Mouse (Mus musculus) stomach, embryonic 16.5 days (tissue): ENCODE results near the gene Gsap. TPM values are rescaled to one million over a fixed set of nuclear protein-coding genes. Genes with fewer than 3 reads are reported as not detected.
"Not testable (repeated sequence)": the region's sequence is repeated elsewhere in the genome, so short reads cannot be mapped to it uniquely, and the experiment has no call there.

Experiments
- ATAC-seq: fragments of 200-750 bp; cut with Nextera tagmentation; 2 replicates; pipeline ENCODE4 v1.8.0; 2017; ENCODE audit warnings: moderate number of reproducible peaks, moderate TSS enrichment; ENCODE audit not compliant: insufficient read depth, low FRiP score
- H3K27ac ChIP-seq: fragments of 300-500 bp; sonication (generic); 2 replicates; pipeline ENCODE4 v1.5.1; 2014; ENCODE audit warnings: low read length
- H3K27me3 ChIP-seq: fragments of 300-500 bp; sonication (generic); 2 replicates; pipeline ENCODE4 v1.6.1; 2014; ENCODE audit warnings: low read length, control low read depth, mixed read lengths; ENCODE audit not compliant: control insufficient read depth, insufficient read depth
- H3K36me3 ChIP-seq: fragments of 300-500 bp; sonication (generic); 2 replicates; pipeline ENCODE4 v1.6.1; 2014; ENCODE audit warnings: low read length; ENCODE audit not compliant: control insufficient read depth, insufficient read depth
- H3K4me1 ChIP-seq: fragments of 300-500 bp; sonication (generic); 2 replicates; pipeline ENCODE4 v1.6.1; 2014; ENCODE audit warnings: low read length, control low read depth, mixed read lengths; ENCODE audit not compliant: control insufficient read depth, insufficient read depth
- H3K4me2 ChIP-seq: fragments of 300-500 bp; sonication (generic); 2 replicates; pipeline ENCODE4 v1.6.1; 2014; ENCODE audit warnings: low read depth, low read length, mixed read lengths
- H3K4me3 ChIP-seq: fragments of 300-500 bp; sonication (generic); replicated peaks from 2 replicates; pipeline ENCODE4 v1.5.1; 2014; ENCODE audit warnings: mild to moderate bottlenecking, low read length
- H3K9ac ChIP-seq: fragments of 300-500 bp; sonication (generic); 2 replicates; pipeline ENCODE4 v1.6.1; 2014; ENCODE audit warnings: low read length
- H3K9me3 ChIP-seq: fragments of 300-500 bp; sonication (generic); replicated peaks from 2 replicates; pipeline ENCODE4 v1.6.1; 2016; ENCODE audit warnings: low read length, control low read depth; ENCODE audit not compliant: control insufficient read depth
- WGBS: fragments of 180-500 bp; shearing (Covaris S2); extraction: QIAGEN DNeasy Blood & Tissue Kit; methylation state at CpG from one replicate; pipeline ENCODE4 v1.1.7; 2014; 5-methylcytosine and 5-hydroxymethylcytosine counted together
- polyA plus RNA-seq: library from polyadenylated mRNA; unstranded; fragments of >200 nt; fragmentation: Nextera tagmentation; extraction: Ambion mirVana; gene quantifications from 2 replicates; pipeline ENCODE4 v1.2.1, GENCODE M21; 2015

Gene Gsap
- polyA plus RNA-seq, 1 experiment from 2014 or later = 2.6 TPM

DNA sequence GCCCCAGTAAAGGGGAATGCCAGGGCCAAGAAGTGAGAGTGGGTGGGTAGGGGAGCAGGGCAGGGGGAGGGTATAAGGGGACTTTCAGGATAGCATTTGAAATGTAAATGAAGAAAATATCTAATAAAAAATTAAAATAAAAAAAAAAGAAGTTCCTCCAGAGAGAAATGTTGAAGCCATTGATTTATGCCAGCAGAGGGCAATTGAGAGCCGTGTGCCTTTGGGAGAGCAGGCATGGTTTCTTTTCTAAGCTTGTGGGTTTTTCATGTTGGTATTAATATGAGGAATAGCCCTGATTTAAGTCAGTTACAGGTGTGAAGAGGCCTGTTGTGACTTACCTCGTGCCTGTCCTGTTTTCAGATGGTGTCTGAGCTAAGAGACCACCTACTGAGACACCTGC, 91.6 kb downstream of the Gsap start:
- not testable (repeated sequence) for H3K9ac ChIP-seq, ATAC-seq, H3K27me3 ChIP-seq, H3K4me3 ChIP-seq, H3K27ac ChIP-seq, H3K36me3 ChIP-seq, H3K9me3 ChIP-seq, H3K4me2 ChIP-seq, H3K4me1 ChIP-seq
- 32% methylated on average over 2 of the region's 2 CpGs for WGBS

DNA sequence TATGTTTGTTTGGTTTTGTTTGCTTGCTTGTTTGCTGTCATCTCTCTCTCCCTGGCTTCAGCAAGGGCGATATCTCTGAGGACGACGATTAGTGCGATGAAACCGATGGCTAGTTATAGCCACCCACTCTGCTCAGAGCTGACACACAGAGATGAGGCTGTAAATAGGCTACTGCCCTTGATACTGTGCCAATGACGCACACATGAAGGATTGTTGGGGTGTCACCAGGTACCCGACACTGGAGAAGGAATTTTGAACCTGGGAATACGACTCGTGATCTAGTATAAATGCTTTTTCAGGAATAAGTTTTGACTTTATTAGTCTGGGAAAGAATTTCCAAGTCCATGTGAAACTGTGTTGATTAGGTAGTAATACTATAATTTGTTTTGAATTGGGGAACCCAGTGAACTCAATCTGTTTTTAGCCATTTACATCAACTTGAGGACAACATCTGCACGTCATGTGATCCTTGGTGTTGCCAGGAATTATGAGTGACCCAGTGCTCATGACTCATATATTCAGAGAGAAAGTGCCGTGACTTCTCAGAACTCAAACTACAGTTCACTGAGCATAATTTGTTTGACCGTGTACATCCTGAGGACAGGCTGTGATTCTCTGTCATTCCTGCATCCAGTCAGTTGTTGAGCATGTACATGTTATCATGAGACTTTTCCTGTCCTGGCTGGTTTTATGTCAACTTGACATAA, 97.5 kb downstream of the Gsap start:
- Histone ChIP-seq H3K4me2 (no peak overlapping the region), H3K4me3 (no peak overlapping the region), H3K27me3 (no peaks in the 10 kb centered on the region), H3K9me3 (no peaks in the 10 kb centered on the region), H3K36me3 (no peaks in the 10 kb centered on the region), H3K27ac (no peak overlapping the region), H3K9ac (no peak overlapping the region), H3K4me1 (no peaks in the 10 kb centered on the region)
- ATAC-seq = no peak
- WGBS = 86% methylated on average over 12 of the region's 12 CpGs

DNA sequence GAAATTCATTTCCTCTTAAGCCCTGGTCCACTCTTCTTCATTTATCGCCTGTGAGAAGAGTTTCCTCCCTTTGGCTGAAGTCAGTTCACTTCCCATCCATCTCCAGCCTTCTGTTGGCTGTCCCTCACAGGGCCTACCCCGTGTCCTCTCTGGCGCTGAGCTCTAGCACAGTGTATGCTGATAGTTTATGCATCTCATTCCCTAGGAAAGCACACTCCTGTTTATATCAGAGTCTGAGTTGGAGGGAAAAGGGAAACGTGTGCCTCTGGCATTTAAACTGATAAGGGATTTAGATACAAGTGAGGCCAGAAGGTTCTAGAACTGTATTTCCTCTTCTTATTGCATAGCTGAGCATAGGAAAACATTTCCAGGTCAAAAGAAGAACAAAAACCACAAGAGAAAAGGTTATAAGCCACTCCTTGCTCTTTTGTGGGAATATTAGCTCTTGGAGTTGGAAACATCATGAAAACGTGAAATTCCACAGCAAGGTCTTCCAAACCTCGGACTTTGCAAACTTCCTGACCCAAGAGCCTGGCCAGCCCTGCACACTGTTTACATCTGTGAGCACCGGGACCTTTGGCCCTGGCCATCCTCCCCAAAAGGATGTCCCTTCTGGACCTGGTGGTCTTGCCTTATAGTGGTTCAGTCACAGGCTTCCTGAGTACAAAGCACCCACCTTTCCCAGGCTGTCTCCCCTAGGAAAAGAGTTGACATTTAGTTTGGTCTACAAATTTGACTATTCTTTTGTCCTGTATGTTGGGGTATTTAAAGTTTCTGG, 102.8 kb downstream of the Gsap start:
- no peak overlapping the region for H3K9ac ChIP-seq
- peaks cover 3% of the 10 kb centered on the region; the same call in 1 of the 2 replicates for H3K4me1 ChIP-seq
- H3K27me3 ChIP-seq = no peaks in the 10 kb centered on the region
- no peak for ATAC-seq
- 49% methylated on average over 7 of the region's 7 CpGs for WGBS
- no peaks in the 10 kb centered on the region for H3K36me3 ChIP-seq
- H3K4me3 ChIP-seq = no peak overlapping the region
- no peak overlapping the region for H3K27ac ChIP-seq
- H3K4me2 ChIP-seq = no peak overlapping the region
- no peaks in the 10 kb centered on the region for H3K9me3 ChIP-seq

DNA sequence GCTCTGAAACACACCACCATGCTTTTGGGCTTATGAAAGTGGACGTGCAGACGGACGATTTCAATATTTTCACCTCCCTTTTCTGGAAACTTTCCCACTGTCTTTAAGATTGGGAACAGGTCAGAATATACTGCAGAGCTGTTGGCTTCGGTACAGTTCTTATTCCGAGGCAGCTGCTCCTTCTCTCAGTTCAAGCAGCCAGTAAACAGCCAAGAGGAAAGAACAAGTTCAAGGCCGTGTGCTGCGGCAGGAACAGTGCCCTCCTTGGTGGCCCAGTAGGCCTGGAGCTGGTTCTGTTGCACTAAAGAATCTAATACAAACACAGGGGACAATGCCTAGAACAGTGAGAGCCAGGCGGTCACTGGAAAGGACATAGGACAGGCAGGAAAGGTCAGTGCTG, 104.5 kb downstream of the Gsap start:
- Histone ChIP-seq H3K27ac (peak overlapping the region; percentile 48), H3K9me3 (no peaks in the 10 kb centered on the region), H3K4me2 (no peak overlapping the region), H3K36me3 (no peaks in the 10 kb centered on the region), H3K4me3 (no peak overlapping the region), H3K9ac (no peak overlapping the region), H3K27me3 (no peaks in the 10 kb centered on the region), H3K4me1 (peaks cover 3% of the 10 kb centered on the region; the same call in 1 of the 2 replicates)
- ATAC-seq = peak; percentile 79; the same call in 1 of the 2 replicates
- 52% methylated on average over 8 of the region's 8 CpGs for WGBS

DNA sequence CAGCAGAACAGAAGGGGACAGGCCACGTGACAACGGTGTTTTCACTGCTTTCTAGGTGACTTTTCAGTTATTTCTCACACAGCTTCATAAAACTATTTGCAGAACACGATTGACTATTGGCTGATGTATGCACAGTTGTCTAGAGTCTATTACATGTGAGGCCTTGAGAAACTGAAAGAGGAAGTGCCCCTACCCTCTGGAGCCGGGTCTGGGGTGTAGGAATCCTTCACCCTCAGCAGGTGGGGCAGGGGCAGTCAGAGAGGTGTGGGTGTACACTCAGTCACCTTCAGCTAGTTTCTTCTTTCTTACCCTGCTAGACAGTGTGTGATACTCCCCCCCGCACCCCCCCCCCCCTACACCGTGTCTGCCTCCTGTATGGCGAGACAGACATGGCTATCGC, 109.6 kb downstream of the Gsap start:
- WGBS = 87% methylated on average over 8 of the region's 8 CpGs
- H3K27ac ChIP-seq = no peak overlapping the region
- H3K36me3 ChIP-seq = no peaks in the 10 kb centered on the region
- H3K4me1 ChIP-seq = no peaks in the 10 kb centered on the region
- no peak for ATAC-seq
- H3K4me2 ChIP-seq = no peak overlapping the region
- no peak overlapping the region for H3K4me3 ChIP-seq
- H3K9ac ChIP-seq = no peak overlapping the region
- H3K9me3 ChIP-seq = no peaks in the 10 kb centered on the region
- H3K27me3 ChIP-seq = no peaks in the 10 kb centered on the region

DNA sequence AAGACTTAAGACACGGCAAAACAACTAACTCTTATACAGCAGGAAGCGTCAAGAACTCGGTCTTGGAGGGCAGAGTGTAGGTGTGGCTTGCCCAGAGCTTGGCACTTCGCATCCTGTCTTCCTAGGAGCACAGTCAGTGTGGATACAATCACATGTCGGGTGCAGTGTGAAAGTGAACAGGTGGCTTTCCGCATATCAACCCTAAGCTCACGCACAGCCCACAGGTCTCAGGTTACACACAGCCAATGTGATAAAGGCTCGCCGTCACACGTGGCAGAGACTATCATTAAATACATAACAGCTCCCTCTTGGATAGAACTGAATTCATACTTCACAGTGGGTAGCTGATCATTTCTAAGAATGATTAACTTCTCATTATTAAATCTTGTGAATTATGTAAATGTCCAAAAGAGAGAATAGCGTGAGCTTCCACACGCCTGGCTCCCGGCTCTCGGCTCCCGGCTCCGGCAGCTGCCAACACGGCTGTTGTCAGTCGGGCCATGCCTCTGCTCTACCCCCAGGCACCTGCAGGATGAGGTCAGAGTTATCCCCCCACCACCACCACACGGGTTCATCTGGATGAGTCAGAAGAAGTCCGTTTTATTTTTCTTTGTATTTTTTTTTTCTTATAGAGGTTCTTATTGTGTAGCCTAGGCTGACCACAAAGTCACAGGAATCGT, 113.2 kb downstream of the Gsap start:
- no peaks in the 10 kb centered on the region for H3K27me3 ChIP-seq
- H3K4me3 ChIP-seq = no peak overlapping the region
- ATAC-seq = peak; percentile 90
- H3K9me3 ChIP-seq = no peaks in the 10 kb centered on the region
- H3K27ac ChIP-seq = no peak overlapping the region
- no peak overlapping the region for H3K4me2 ChIP-seq
- H3K9ac ChIP-seq = no peak overlapping the region
- 62% methylated on average over 21 of the region's 21 CpGs for WGBS
- H3K4me1 ChIP-seq = no peaks in the 10 kb centered on the region
- H3K36me3 ChIP-seq = no peaks in the 10 kb centered on the region

DNA sequence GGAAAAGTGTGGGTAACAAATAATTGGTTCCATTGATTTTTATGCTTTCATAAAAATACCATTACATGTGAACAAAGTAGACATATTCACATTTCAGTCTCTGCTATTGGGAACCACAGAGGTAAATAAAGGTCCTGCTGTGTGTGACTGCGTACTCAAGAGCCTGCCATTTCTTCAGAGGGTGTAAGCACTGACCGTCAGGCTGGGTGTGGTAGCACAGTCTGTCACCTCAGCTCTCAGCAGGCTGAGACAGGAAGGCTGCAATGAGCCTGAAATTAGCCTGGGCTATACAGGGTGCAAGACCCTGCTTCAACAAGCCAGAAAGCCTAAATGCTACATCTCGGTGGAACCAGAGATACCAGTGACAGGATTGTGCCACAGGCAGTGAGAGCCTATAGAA, 114.0 kb downstream of the Gsap start:
- H3K27ac ChIP-seq = no peak overlapping the region
- no peak overlapping the region for H3K4me2 ChIP-seq
- H3K9me3 ChIP-seq = no peaks in the 10 kb centered on the region
- no peaks in the 10 kb centered on the region for H3K27me3 ChIP-seq
- no peaks in the 10 kb centered on the region for H3K36me3 ChIP-seq
- no peak overlapping the region for H3K4me3 ChIP-seq
- no peaks in the 10 kb centered on the region for H3K4me1 ChIP-seq
- H3K9ac ChIP-seq = no peak overlapping the region
- ATAC-seq = no peak
- 83% methylated on average over 3 of the region's 3 CpGs for WGBS

DNA sequence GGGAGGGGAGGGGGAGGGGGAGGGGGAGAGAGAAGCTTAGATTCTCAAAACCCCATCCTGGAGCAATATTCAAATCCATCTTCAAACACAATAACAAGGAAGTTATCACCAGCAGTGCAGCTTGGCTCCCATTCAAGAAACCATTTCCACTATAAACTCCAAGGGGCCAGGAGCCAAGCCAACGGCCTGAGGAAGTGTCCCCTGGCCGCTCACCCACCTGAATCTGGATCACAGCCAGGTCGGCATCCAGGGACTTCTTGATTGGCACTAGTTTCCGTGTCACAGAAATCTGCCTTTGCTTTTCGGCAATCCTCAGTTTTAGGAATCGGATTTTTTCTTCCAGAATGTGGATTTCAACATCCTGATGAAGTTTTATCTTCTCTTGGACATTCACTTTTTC, 115.0 kb downstream of the Gsap start:
- H3K9ac ChIP-seq = no peak overlapping the region
- no peaks in the 10 kb centered on the region for H3K27me3 ChIP-seq
- H3K9me3 ChIP-seq = no peaks in the 10 kb centered on the region
- no peaks in the 10 kb centered on the region for H3K4me1 ChIP-seq
- no peak for ATAC-seq
- H3K4me2 ChIP-seq = no peak overlapping the region
- H3K27ac ChIP-seq = no peak overlapping the region
- H3K4me3 ChIP-seq = no peak overlapping the region
- WGBS = 61% methylated on average over 6 of the region's 6 CpGs
- no peaks in the 10 kb centered on the region for H3K36me3 ChIP-seq

DNA sequence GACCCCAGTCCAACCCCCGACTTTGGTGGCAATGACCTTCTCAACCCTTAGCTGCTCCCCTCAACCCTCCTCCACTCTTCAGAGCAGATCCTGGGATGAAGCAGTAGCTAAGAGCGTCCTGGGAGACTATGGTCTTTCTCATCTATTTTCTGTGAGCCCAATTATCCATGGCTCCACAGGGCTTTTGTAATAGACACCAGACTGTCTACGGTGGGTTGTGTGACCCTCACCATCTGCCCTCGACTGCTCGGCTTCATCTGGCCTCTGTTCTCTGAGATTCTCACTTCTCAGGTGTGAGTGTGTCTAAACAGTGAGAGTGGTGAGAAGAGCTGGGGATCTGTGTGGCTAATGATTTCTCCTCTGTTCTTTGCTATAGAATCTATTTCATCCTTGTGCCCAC, 121.1 kb downstream of the Gsap start:
- no peaks in the 10 kb centered on the region for H3K9me3 ChIP-seq
- no peaks in the 10 kb centered on the region for H3K27me3 ChIP-seq
- H3K9ac ChIP-seq = no peak overlapping the region
- H3K27ac ChIP-seq = no peak overlapping the region
- no peak overlapping the region for H3K4me3 ChIP-seq
- ATAC-seq = no peak
- no peaks in the 10 kb centered on the region for H3K4me1 ChIP-seq
- WGBS = 78% methylated on average over 5 of the region's 5 CpGs
- no peak overlapping the region for H3K4me2 ChIP-seq
- no peaks in the 10 kb centered on the region for H3K36me3 ChIP-seq
